Mouse (Mus musculus) brain, embryonic 14.5 days (tissue): ENCODE data around the gene Mrpl21.

ENCODE experiments used
- CTCF ChIP-seq: fragments of 200-500 bp; IDR thresholded peaks from 2 replicates; pipeline ENCODE4 v1.5.1; 2012; ENCODE audit warnings: inconsistent platforms, mild to moderate bottlenecking, moderate library complexity, borderline replicate concordance; ENCODE audit not compliant: insufficient read depth, insufficient read length; ENCODE audit errors: extremely low read depth
- POLR2A ChIP-seq: fragments of 200-500 bp; IDR thresholded peaks from 2 replicates; pipeline ENCODE4 v1.6.1; 2012; ENCODE audit warnings: mild to moderate bottlenecking, inconsistent platforms, borderline replicate concordance; ENCODE audit not compliant: poor library complexity, insufficient read depth, insufficient read length, severe bottlenecking; ENCODE audit errors: extremely low read depth

DNA sequence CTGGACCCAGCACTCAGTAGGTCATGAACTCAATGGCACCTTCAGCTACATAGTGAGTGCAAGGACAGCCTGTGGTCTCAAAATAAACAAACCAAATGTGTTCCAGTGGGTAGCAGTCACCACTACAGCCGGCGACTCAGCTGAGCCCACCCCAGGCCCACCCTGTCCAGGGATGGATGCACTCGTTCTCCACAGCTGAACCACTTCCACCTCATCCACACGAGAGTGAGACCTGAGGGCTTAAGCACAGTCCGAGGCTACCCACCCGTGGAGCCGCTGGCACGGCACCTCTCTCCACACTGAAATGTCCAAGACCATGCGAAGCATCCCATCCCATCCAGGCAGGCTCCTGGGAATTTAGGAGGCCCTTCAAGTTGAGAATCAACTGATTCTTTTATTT, 13.4 kb upstream of the Mrpl21 start:
- TF ChIP-seq CTCF (no peak), POLR2A (no peak)
